Mouse (Mus musculus) thymus, adult 18-20 months (tissue): Measurements from ENCODE around the gene Arg2.

Source experiments
- DNase-seq, 2 experiments: peaks; one replicate each; pipeline ENCODE4 v3.0.0; 2022; ENCODE audit warnings: mixed read lengths in 2 of 2

The Arg2 gene

DNA sequence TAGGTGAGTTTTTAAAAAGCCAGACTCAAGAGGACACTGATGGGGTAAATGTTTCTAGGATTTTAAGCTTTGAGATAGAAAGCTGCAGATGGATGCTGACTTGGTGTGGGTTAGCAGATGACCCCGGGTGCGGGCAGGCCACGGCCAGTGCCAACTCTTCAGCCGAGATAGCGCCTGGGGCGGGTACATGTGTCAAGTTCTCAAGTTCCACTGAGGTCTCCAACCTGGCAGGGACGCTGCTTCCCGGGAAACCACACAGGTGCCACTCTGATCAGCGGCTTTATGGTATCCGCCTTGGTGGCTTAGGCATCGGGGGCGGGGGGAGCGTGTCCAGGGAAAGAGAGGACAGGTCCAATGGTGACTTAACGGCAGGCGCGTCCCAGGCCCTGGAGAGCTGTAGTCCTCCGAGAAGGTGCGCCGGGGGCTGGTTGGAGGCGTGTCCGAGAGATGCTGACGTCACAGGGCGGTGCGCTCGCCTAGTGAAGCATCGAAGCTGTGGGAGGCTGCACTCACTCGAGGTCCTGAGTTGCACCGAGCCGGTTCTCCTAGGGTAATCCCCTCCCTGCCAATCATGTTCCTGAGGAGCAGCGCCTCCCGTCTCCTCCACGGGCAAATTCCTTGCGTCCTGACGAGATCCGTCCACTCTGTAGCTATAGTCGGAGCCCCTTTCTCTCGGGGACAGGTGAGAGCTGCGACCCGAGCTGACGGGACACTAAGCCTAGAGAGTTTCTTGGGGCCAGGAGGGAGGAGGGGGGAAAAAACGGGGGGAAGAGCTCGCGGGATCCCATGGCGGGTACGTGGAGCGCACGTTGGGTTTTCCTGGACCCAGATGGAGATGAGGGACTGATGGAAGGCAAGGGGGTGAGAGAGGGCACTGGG is at the start of gene Arg2:
Gene Arg2 (plus strand): TSS at position 479 of the 879 bp plus-strand sequence.
- peak; percentile 65 for DNase-seq

DNA sequence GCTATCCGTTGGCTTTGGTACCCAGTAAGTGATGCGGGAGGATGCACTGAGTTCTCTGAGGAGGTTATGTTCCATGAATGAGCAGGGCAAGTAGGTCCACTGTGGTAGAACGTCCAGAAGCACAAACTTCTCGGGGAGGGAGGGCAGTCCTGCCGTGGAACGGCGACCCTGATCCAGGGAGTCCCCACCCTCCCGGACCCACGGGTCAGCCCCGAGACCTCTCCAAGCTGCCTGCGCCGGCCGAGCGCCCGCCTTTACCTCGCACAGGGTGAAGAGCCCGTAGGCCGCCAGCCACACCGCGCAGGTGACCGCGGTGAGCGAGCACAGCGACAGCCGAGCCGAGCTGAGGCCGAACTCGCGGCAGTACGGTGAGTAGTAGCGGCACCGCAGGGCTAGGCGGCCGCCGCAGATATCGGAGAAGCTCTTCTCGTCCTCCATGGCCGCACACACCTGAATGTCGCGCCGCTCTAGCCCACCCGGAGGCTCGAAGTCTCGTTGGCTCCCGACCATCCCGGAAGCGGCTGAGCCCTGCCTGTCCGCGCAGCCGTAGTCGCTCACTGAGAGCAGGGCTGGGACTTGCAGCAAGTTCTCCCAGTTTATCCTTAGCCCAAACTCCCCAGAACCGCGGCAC is 41.3 kb upstream of the Arg2 start, which contains the start of gene Pigh:
Gene Pigh (minus strand): TSS at position 470 of the 631 bp plus-strand sequence.
- DNase-seq: peak; percentile 75 to 82

DNA sequence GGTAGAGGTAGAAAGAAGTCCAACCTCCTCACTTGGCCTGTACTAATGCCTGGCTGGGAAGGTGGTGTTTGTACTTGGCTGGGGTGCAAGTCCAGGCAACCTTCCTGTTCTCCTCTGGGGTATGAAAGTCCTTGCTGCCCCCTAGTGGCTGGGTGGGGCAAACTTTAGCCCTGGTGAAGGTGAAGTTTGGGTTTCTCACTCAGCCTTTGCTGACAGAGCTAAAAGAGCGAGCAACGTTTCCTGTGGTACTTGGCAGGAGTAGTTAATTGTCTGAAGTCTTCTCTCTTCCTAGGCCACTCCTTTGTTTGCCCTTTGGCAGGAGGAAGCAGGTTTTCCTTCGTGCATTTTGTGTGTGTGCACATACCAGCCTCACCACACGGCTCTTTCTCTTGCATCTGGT is 38.0 kb upstream of the Arg2 start:
- peak; percentile 47 to 52 for DNase-seq

DNA sequence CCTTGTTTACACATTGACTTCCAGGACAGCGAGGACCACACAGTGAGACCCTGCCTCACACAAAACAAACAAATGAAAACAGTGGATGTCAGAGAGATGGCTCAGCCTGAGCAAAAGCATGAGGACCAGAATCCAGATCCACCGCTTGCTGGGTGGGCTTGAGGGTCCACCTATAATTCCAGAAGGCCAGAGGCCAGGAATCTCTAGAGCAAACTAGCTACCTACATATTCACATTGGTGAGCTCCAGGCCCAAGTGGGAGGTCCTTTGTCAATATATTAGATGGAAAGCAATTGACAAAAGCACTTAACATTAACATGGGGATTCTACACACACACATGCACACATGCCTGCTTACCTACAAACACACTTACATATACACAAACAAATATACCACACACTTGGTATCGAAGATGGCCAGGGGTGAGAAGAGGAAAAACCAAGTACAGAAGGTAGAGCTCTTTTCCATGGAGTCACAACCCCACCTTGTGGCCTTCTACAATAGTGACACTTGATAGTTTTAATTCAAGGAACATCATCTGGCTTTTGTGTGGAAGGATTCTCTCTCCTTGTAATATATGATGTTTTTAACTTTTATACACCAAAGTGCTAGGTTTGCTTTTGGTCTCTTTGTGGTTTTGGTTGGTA is 33.3 kb upstream of the Arg2 start:
- no peak for DNase-seq

DNA sequence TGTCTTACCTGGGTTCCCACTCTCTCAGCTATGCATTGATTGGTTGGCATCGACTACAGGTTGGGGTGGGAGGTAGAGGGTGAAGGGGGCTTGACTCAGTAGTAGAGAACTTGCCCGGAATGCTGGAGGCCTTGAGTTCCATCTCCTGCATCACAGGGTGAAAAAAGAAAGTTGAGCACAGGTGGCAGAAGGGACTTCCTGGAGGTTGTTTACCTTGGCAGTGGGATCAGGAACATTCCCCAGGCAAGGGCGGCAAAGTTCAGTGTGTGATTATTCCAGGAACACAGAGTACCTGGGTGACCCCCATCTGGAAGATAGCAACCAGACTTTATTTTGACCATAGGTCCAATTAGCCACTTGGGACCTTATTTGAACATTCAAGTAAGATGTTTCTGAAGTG is 26.8 kb upstream of the Arg2 start:
- no peak for DNase-seq

DNA sequence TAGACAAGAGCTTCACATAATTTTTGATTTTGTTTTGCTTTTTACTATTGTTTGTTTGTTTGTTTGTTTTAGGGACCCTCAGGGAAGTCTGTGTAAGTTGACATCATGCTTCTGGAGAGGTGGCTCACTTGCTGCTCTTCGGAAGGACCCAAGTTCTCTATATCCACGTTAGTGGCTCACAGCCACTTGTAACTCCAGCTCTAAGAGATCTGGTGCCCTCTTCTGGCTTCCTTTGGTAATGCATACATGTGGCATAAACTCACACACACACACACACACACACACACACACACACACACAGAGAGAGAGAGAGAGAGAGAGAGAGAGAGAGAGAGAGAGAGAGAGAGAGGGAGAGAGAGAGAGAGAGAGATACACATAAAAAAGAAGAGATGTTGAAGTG is 26.0 kb upstream of the Arg2 start:
- no peak for DNase-seq

DNA sequence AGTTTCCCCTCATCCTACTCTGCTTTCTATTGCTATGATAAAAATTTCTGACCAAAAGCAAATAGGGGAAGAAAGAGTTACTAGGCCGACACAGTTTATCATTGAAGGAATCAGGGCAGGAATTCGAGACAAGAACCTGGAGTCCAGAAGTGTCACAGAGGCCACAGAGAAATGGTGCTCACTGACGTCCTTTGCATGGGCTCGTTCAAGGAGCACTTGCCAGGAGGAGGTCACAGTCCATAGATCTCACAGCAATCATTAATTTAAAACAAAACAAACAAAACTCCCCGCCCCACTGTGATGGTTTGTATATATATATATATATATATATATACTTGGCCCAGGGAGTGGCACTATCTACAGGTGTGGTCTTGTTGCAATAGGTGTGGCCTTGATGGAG is 25.3 kb upstream of the Arg2 start:
- DNase-seq: no peak

DNA sequence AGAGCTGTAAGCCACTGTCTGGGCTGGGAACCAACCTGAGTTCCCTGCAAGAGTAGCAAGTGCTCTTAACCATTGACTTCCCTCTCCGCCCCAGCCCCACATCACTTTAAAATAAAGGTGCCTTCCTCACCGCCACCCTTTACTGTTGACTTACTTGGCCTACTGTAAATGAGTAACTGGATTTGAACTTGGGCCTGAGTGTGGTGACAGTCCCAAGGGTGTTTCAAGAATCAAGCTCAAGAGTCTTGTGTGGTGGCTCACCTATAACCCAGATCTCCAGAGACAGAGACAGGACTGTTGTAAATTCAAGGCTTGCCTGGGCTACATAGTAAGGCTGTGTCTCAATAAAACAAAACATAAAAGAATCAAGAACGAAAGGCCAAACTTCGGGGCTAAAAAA is 11.6 kb upstream of the Arg2 start:
- no peak for DNase-seq

DNA sequence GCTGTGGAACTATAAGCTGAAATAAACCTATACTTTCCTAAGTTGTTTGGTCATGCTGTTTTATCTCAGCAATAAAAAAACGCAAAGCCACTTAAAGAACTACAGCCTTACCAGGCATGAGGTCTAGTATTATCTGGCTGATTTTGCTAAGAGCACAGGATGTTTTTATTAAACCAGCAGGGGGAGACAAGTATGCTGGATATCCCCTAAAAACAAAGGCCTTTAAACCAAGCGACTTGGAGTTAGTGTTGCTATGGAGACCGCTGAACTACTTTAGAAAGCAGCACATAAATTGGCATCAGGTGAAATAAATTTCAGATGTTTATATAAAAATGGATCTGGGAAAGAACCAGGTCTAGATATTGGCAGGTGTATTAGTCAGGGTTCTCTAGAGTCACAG is 7.8 kb upstream of the Arg2 start:
- DNase-seq: no peak

DNA sequence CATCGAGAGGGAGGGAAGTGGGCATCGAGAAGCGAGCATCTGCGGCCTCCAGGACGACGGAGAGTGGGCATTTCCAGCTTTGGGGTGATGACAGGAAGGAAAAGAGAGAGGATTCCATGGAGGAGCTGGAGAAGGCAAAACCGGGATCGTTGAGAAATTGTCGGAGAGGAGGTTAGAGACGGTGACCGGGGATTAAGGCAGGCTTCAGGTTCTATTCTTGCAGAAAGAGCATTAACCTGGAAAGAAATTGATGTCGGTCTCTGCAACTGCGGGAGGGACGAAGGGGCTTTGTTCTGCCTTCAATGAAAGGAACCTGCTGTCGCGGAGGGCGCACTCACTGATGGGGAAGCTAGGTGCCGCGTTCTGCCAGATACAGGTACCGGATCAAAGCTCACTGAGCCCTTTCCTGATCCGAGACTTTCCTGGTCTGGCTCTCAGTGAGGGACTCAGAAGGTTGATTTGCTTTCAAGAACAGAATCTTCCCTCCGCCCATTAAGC is 650 bp downstream of the Arg2 start:
- DNase-seq: no peak

DNA sequence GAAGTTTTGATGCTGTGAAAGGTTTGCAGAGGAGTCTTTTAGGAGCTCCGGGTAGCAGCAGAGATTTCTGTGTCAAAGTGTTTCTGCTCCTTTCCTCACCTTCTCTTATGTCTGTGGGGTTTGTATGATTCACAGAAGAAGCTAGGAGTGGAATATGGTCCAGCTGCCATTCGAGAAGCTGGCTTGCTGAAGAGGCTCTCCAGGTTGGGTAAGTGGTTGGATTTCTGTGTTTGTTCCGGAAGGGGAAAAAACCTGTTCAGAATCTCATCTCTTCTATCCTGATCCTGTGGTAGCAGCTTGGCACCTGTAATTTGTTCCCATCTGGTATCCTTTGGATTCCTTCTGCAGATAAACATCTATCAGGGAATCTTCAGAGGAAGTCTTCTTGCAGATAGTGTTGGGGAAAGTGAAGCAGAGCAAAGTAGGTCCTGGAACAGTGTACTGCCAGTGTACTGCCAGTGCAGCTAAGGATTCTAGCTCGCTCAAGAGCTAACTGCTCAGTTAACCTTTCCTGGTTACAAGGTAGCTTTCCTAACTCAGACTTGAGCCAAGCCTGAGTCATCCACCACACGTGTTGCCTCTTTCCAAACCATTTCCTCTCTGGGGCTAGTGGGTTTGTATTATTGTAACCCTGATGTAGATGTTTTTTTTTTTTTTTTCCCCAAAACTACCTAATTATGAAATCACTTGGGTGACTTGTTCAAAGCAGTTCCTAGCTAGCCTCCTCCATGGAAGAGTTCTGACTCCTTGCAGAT is 1.3 kb downstream of the Arg2 start:
- DNase-seq: no peak

DNA sequence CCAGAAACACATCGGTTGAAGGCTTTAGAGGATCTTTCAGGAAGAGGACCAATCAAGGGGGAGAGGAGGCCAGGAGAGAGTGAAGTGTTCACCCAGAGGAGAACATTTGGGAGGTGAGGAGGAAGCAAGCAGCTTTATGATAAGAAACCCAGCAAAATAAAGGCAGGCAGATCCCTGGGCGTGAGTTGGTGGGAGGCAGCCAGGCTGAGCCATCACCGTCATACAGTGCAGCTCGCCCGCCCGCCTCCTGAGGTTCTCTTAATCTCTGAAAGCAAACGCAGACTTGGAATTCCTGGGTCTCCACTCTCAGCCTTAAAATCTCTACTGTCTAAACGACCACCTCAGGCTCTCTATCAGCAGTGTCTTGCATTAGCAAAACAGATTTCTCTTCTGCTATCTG is 4.1 kb downstream of the Arg2 start:
- no peak for DNase-seq

DNA sequence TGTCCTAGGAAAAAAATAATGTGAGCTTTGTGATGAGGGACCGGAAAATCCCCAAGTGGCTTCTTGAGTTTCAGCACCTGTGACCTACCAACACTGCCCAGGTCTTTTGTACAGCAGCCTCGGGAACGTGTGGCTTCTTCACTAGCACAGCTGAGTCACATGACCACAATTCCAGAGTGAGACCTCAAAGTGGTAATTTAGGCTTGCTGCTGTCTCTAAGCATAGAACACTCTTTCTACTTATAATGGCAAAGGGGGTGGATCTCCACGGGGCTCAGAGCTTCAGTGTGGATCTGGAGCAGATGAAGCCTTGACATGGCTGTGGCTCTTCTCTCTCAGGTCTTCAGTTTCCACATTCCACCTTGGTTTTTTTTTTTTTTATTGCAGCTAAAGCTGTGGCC is 4.5 kb downstream of the Arg2 start:
- DNase-seq: no peak

DNA sequence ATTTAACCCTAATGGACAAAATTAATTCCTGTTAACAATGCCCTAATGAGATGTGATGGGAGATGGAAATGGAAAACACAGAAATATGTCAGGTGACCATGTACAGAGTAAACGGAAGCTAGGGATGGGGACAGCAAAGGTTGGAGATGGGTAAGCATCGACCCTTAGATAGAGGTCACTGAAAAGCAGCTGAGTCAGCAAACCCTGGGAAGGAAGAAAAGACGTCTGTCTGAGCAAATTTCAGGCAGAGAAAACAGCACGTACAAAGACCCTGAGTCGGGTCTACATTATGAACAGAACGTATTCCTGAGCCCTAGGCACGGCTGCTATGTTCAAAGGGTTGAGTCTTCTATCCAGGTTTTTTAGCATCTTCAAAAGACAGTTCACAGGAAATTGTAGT is 6.4 kb downstream of the Arg2 start:
- no peak for DNase-seq

DNA sequence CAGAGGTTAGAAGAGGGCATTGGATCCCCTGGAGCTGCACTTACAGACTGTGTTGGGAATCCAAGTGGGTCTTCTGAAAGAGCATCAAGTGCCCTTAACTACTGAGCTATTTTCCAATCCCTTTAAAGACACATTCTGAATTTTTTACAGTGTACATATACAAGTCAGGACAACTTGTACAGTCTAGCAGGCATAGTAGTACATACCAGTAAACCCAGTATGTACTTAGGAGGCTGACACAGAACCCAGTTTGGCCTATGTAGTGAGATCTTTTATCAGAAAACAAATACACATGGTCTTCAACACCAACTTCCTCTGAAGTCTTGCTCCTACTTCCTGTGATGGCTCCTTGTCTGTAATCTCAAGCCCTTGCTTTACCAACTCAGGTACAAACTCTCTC is 8.4 kb downstream of the Arg2 start:
- no peak for DNase-seq

DNA sequence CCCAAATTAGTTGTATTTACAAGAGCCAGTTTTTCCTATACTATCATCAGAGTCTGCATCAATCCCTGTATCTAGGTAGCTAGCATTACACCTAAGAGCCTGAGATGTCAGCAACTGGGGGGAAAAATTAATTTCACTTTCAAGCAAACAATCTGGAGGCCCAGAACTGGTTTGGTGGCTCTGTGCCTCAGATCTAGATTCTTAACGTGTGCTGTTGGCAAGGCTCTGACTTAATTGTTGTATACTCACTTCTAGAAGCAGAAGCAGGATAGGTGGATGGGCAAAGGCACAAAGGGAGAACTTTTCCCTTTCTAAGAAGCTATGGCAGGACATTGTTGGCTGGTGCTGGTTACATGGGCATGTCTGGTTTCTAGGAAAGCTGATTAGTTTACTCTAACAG is 8.8 kb downstream of the Arg2 start:
- DNase-seq: no peak

DNA sequence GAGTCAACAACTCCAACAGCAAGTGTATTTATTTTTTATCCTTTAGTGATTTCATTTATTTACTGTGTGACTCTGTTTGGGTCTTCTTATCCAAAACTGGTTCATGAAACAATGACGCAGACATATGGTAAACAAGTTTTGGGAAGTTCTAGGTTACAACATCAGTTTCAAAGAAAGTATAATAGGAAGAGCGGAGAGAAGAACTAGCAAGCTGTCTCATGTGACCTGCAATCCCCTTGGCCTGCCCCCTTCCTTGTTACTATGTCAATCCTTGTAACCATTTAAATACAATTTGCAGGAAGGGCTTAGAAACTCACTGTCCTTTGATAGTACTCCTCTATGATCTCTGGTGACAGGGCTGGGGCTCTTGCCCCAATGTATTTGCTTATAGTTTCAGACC is 10.2 kb downstream of the Arg2 start:
- DNase-seq: no peak

DNA sequence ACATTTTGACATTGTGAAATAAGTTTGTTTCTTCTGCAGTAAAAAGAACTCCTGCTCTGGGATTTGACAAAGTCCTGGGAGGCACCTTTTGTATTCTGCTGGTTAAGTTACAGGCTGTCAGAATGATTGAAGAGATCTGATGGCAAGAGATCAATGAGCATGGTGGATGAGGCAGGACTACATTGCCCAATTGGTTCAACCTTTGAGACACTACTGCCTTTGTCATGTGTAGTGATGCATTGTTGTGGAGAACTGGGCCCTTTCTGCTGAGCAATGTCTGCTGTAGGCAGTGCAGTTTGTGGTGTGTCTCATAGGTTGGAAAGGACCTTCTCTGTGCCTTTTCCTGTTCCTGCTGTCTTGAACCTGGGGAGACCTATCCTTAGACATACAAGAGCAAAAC is 10.8 kb downstream of the Arg2 start:
- DNase-seq: no peak

DNA sequence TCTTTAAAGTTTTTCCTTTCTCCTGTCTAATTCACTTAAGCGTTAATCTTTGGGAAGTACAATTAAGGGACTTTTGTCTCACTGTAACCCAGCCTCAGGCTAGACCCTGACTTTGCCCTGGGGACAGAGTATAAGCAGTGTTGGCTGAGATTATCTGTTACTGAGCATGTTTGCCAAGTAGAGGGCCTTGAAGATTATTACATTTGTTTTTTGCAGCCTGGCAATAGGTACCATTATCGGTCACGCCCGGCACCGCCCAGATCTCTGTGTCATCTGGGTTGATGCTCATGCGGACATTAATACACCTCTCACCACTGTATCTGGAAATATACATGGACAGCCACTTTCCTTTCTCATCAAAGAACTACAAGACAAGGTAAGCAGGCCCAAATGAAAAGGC is 19.1 kb downstream of the Arg2 start:
- DNase-seq: no peak

DNA sequence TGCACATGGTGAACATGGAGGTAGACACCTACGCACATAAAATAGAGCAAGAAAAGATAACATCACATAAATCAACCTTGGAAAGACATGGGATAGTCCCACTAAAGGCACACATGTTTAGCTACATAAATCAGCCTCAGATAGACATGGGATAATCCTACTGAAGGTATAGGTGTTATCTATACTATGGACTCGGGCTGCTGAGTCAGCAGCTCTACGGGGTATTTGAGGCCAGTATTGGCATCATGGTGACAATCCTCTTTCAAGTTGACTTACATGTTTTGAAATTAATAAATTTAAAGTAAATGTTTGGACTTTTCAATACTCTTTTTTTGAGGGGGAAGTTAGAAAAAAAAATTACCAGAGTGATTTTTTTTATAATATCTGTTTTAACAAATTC is 32.3 kb downstream of the Arg2 start:
- no peak for DNase-seq

DNA sequence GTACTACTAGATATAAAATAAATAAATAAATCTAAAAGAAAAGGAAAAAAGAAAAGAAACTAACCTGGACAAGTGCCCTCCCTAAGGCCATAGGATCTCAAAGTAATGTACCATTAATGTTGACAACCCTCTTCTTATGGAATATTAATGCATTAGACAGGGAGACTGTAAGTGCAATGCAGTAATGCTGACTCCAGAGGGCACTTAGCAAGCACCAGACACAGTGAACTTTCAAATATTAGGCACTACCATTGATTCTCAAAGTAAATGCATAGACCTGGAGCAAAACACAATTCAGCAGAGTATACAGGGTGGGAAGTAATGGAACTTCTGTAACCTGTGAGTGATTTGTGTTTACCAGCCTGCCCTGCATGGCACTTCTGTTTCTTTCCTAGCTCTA is 38.6 kb downstream of the Arg2 start:
- DNase-seq: no peak

DNA sequence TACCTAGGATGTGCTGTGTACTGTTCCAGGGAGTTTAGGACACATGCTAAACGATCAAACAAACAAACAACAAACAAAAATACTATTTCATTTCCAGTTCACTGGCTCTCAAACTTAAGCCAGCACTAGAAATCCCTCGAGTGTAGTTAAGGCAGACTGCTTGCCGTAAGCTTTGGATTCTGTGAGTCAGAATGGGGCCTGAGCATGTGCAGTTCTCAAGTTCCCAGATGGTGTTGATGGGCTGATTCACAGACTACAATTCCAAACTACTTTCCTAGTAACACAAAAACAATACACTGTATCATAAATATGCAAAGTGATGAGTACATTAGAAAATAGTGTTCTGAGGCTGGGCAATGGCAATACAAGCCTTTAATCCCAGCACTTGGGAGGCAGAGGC is 39.8 kb downstream of the Arg2 start:
- no peak for DNase-seq
